Mouse (Mus musculus) embryonic facial prominence, embryonic 11.5 days (tissue): ENCODE measurements around the gene Pcsk5. TPM values are rescaled to one million over a fixed set of nuclear protein-coding genes. Genes with fewer than 3 reads are reported as not detected.
"Not testable (repeated sequence)": the region's sequence is repeated elsewhere in the genome, so short reads cannot be mapped to it uniquely, and the experiment has no call there.

ENCODE experiments used
- ATAC-seq: fragments of 200-750 bp; cut with Nextera tagmentation; replicated peaks from 2 replicates; pipeline ENCODE4 v1.8.0; 2017; ENCODE audit warnings: low read depth; ENCODE audit not compliant: insufficient number of reproducible peaks, low FRiP score, low TSS enrichment
- DNase-seq: peaks from one replicate; pipeline ENCODE4 v3.0.0-alpha.2; 2015; ENCODE audit warnings: low spot score
- H3K27ac ChIP-seq: fragments of 300-500 bp; sonication (generic); replicated peaks from 2 replicates; pipeline ENCODE4 v1.5.1; 2014; ENCODE audit warnings: mild to moderate bottlenecking, low read depth, low read length, control low read depth
- H3K27me3 ChIP-seq: fragments of 300-500 bp; sonication (generic); 2 replicates; pipeline ENCODE4 v1.6.1; 2014; ENCODE audit warnings: mild to moderate bottlenecking, low read length, moderate library complexity, mixed read lengths; ENCODE audit not compliant: control insufficient read depth, insufficient read depth
- H3K36me3 ChIP-seq: fragments of 300-500 bp; sonication (generic); replicated peaks from 2 replicates; pipeline ENCODE4 v1.6.1; 2014; ENCODE audit warnings: low read depth, mild to moderate bottlenecking, low read length, moderate library complexity, mixed read lengths; ENCODE audit not compliant: control insufficient read depth, insufficient read depth
- H3K4me1 ChIP-seq: fragments of 300-500 bp; sonication (generic); 2 replicates; pipeline ENCODE4 v1.6.1; 2014; ENCODE audit warnings: low read length, mixed read lengths; ENCODE audit not compliant: control insufficient read depth, insufficient read depth
- H3K4me2 ChIP-seq: fragments of 300-500 bp; sonication (generic); 2 replicates; pipeline ENCODE4 v1.6.1; 2014; ENCODE audit warnings: low read depth, mild to moderate bottlenecking, control low read depth, low read length, moderate library complexity
- H3K4me3 ChIP-seq: fragments of 300-500 bp; sonication (generic); 2 replicates; pipeline ENCODE4 v1.5.1; 2014; ENCODE audit warnings: low read depth, low read length, control low read depth
- H3K9ac ChIP-seq: fragments of 300-500 bp; sonication (generic); replicated peaks from 2 replicates; pipeline ENCODE4 v1.6.1; 2014; ENCODE audit warnings: mild to moderate bottlenecking, control low read depth, low read length
- H3K9me3 ChIP-seq: fragments of 300-500 bp; sonication (generic); replicated peaks from 2 replicates; pipeline ENCODE4 v1.6.1; 2016; ENCODE audit warnings: mild to moderate bottlenecking, low read length, inconsistent platforms, mixed read lengths; ENCODE audit not compliant: control insufficient read depth
- WGBS: fragments of 180-500 bp; shearing (Covaris S2); extraction: QIAGEN DNeasy Blood & Tissue Kit; methylation state at CpG from one replicate; pipeline ENCODE4 v1.1.7; 2014; 5-methylcytosine and 5-hydroxymethylcytosine counted together
- polyA plus RNA-seq: library from polyadenylated mRNA; unstranded; fragments of >200 nt; fragmentation: Nextera tagmentation; extraction: Ambion mirVana; gene quantifications from 2 replicates; pipeline ENCODE4 v1.2.1, GENCODE M21; 2014

Pcsk5 gene
- polyA plus RNA-seq, 1 experiment from 2014 or later = 17.0 TPM

- Histone ChIP-seq H3K27me3 (no peaks in the 10 kb centered on the region), H3K4me3 (no peak overlapping the region), H3K4me1 (no peaks in the 10 kb centered on the region), H3K36me3 (no peaks in the 10 kb centered on the region), H3K9ac (no peak overlapping the region), H3K4me2 (no peak overlapping the region), H3K9me3 (no peaks in the 10 kb centered on the region), H3K27ac (no peak overlapping the region)
- WGBS = 94% methylated on average over 5 of the region's 5 CpGs
- ATAC-seq = no peak
- no peak for DNase-seq
These were observed 358.0 kb downstream of the Pcsk5 start for GRCm38 (mm10) chr19:17479471-17479870.

GRCm38 (mm10) chr19:17476021-17476420, 361.4 kb downstream of the Pcsk5 start:
- H3K36me3 ChIP-seq = no peaks in the 10 kb centered on the region
- H3K9ac ChIP-seq = no peak overlapping the region
- no peak overlapping the region for H3K4me3 ChIP-seq
- no peak overlapping the region for H3K4me2 ChIP-seq
- DNase-seq (no peak), ATAC-seq (no peak)
- 84% methylated on average over 5 of the region's 5 CpGs for WGBS
- H3K9me3 ChIP-seq = no peaks in the 10 kb centered on the region
- no peaks in the 10 kb centered on the region for H3K4me1 ChIP-seq
- no peak overlapping the region for H3K27ac ChIP-seq
- no peaks in the 10 kb centered on the region for H3K27me3 ChIP-seq

- WGBS = 88% methylated on average over 2 of the region's 2 CpGs
- DNase-seq, H3K4me1 ChIP-seq, ATAC-seq, H3K9me3 ChIP-seq, H3K9ac ChIP-seq, H3K4me3 ChIP-seq, H3K4me2 ChIP-seq, H3K27ac ChIP-seq, H3K27me3 ChIP-seq, H3K36me3 ChIP-seq: not testable (repeated sequence)
These were observed 364.3 kb downstream of the Pcsk5 start for GRCm38 (mm10) chr19:17473138-17473537.

- ATAC-seq (peak; percentile 40; the same call in 1 of the 2 replicates), DNase-seq (peak; percentile 67)
These were observed 365.6 kb downstream of the Pcsk5 start for GRCm38 (mm10) chr19:17471861-17472260.

DNA sequence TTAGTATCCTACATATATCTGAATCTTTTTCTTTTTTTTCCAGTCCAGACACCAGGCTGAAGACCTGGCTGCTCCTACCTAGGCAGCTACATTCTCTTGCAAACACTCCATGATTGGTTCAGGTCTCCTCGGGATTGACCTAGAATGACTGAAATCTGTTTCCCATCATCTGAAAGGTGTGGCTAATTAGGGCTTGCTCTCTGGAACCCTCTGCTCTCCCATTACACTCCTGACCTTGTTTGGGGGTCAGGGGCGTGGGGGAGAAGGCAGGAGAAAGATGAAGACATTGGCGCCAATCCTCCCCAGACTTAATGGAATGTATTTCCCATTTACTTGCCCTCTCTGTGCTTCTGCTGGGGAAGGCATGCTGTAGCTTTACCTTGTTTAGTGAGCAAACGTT, 366.2 kb downstream of the Pcsk5 start:
- Histone ChIP-seq H3K4me2 (no peak overlapping the region), H3K4me1 (no peaks in the 10 kb centered on the region), H3K4me3 (no peak overlapping the region), H3K27me3 (no peaks in the 10 kb centered on the region), H3K36me3 (no peaks in the 10 kb centered on the region), H3K9ac (no peak overlapping the region), H3K9me3 (no peaks in the 10 kb centered on the region), H3K27ac (no peak overlapping the region)
- DNase-seq (peak; percentile 73), ATAC-seq (no peak)
- 29% methylated on average over 4 of the region's 4 CpGs for WGBS

More at GRCm38 (mm10) chr19:17471861-17472260, 365.6 kb downstream of the Pcsk5 start:
- no peaks in the 10 kb centered on the region for H3K27me3 ChIP-seq
- no peak overlapping the region for H3K4me3 ChIP-seq
- H3K4me1 ChIP-seq = no peaks in the 10 kb centered on the region
- H3K27ac ChIP-seq = peak overlapping the region; percentile 7; the same call in 1 of the 2 replicates
- H3K4me2 ChIP-seq = no peak overlapping the region
- WGBS = 37% methylated on average over 7 of the region's 7 CpGs
- no peaks in the 10 kb centered on the region for H3K9me3 ChIP-seq
- no peaks in the 10 kb centered on the region for H3K36me3 ChIP-seq
- no peak overlapping the region for H3K9ac ChIP-seq

GRCm38 (mm10) chr19:17467556-17468211, 369.7 kb downstream of the Pcsk5 start:
- no peaks in the 10 kb centered on the region for H3K9me3 ChIP-seq
- H3K4me2 ChIP-seq = no peak overlapping the region
- H3K9ac ChIP-seq = no peak overlapping the region
- no peaks in the 10 kb centered on the region for H3K4me1 ChIP-seq
- H3K4me3 ChIP-seq = no peak overlapping the region
- no peak overlapping the region for H3K27ac ChIP-seq
- no peaks in the 10 kb centered on the region for H3K36me3 ChIP-seq
- H3K27me3 ChIP-seq = no peaks in the 10 kb centered on the region
- DNase-seq (peak; percentile 66), ATAC-seq (no peak)
- WGBS = 51% methylated on average over 6 of the region's 6 CpGs

DNA sequence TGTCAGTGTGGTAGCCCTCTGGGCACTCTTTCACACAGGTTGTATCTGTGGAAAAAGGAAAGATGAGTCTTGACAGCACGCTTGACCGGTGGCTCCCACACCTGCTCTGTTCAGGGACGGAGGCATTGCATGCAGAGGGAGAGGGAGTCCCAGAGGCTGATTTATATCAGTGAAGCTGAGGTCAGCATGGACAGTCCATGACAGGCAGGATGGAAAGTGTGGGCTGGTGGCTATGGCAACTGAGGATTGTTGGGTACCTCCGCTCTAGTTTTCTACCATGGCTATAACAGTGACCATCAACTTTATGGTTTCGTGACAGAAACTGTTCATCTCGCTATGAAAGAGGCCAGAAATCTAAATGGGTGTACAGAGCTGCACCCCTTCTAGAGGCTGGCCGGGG, 385.4 kb downstream of the Pcsk5 start:
- no peak overlapping the region for H3K4me2 ChIP-seq
- no peaks in the 10 kb centered on the region for H3K27me3 ChIP-seq
- ATAC-seq (no peak), DNase-seq (no peak)
- H3K9me3 ChIP-seq = no peaks in the 10 kb centered on the region
- no peak overlapping the region for H3K4me3 ChIP-seq
- H3K4me1 ChIP-seq = no peaks in the 10 kb centered on the region
- H3K36me3 ChIP-seq = no peaks in the 10 kb centered on the region
- H3K9ac ChIP-seq = no peak overlapping the region
- no peak overlapping the region for H3K27ac ChIP-seq
- WGBS = 91% methylated on average over 7 of the region's 7 CpGs

DNA sequence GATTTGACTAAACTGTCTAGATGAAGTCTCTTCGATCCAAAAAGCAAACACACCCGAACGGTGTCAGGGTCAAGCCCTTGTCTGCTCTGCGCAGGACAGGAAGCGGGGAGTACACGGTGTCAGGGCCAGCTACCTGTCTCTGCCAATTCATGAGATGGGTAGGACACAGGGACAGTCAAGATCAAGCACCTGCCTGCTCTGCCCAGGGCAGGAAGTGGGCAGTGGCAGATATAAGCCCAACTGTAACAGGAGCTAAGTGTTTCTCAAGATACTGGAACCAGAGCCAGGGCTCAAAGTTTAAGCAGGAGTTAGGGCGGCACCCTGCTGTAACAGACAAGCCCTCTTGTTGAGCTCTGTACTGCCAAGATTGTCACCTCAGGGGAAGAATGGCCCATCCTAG, 393.9 kb downstream of the Pcsk5 start:
- DNase-seq = no peak
- no peaks in the 10 kb centered on the region for H3K9me3 ChIP-seq
- H3K4me2 ChIP-seq = no peak overlapping the region
- no peak for ATAC-seq
- H3K27ac ChIP-seq = no peak overlapping the region
- no peaks in the 10 kb centered on the region for H3K27me3 ChIP-seq
- H3K4me1 ChIP-seq = no peaks in the 10 kb centered on the region
- H3K4me3 ChIP-seq = no peak overlapping the region
- WGBS = 86% methylated on average over 7 of the region's 7 CpGs
- no peak overlapping the region for H3K9ac ChIP-seq
- no peaks in the 10 kb centered on the region for H3K36me3 ChIP-seq
